Mouse (Mus musculus) erythroblast, embryonic 14.5 days (primary cell): ENCODE data around the gene Rab6b.

ENCODE experiments used
- GATA1 ChIP-seq: IDR thresholded peaks from 2 replicates; pipeline ENCODE4 v1.6.1; 2012; ENCODE audit warnings: low read length, inconsistent platforms, mixed read lengths
- TAL1 ChIP-seq: IDR thresholded peaks from 3 replicates; pipeline ENCODE4 v1.6.1; 2012; ENCODE audit warnings: low read length, inconsistent platforms, mixed read lengths

GRCm38 (mm10) chr9:103201561-103202260 lies 90.1 kb downstream of the Rab6b start, which contains the start of gene Srprb:
- TF ChIP-seq GATA1 (no peak), TAL1 (no peak)
